Mouse (Mus musculus) myocyte (in vitro differentiated cells): ENCODE measurements around the gene Hfe.

ENCODE experiments used
- MAX ChIP-seq: IDR thresholded peaks from one replicate; pipeline ENCODE4 v1.6.1; 2011; ENCODE audit warnings: low read depth, mild to moderate bottlenecking, control low read depth
- MYOG ChIP-seq, 3 experiments: IDR thresholded peaks; one replicate each; pipeline ENCODE4 v1.6.1; 2011; ENCODE audit warnings: control low read depth in 2 of 3, low read depth in 2 of 3, mild to moderate bottlenecking in 2 of 3; ENCODE audit not compliant: insufficient read length in 2 of 3, control insufficient read depth in 1 of 3, insufficient read depth in 1 of 3
- POLR2A ChIP-seq: IDR thresholded peaks from one replicate; pipeline ENCODE4 v1.6.1; 2011; ENCODE audit warnings: low read depth, mild to moderate bottlenecking, control low read depth, moderate library complexity; ENCODE audit not compliant: insufficient read length
- TCF3 ChIP-seq: IDR thresholded peaks from one replicate; pipeline ENCODE4 v1.6.1; 2011; ENCODE audit warnings: low read depth, control low read depth; ENCODE audit not compliant: insufficient read length
- USF1 ChIP-seq: IDR thresholded peaks from one replicate; pipeline ENCODE4 v1.6.1; 2011; ENCODE audit warnings: low read depth, mild to moderate bottlenecking, control low read depth, moderate library complexity

DNA sequence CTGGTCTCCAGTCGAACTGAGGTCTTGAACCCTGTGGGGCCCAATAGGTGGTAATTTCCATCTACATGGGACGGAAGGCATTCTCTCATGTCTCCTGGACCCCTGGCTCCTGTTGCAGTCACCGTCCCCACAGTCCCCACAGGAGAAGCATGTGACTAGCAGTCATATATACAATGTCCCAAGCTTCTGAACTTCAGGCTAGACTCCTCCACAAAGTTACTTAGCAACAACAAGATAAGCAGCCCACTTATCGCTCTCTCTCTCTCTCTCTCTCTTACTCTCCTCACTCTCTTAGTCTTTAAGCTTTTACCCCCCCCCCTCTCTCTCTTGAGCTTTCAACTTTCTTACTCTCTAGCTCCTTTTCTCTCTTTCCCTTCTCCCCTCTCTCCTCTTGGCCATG is 13.6 kb upstream of the Hfe start:
- TF ChIP-seq MAX (no peak), USF1 (no peak), POLR2A (no peak), MYOG (IDR thresholded peaks at IDR 0.05; ENCODE audit: control insufficient read depth in 1 of 3, insufficient read depth in 1 of 3, insufficient read length in 2 of 3, low read depth in 2 of 3) (no peak), TCF3 (no peak)
